Mouse (Mus musculus): ENCODE results near the gene Gprc5c. TPM values are rescaled to one million over a fixed set of nuclear protein-coding genes. Genes with fewer than 3 reads are reported as not detected.

The Gprc5c gene
- polyA plus RNA-seq, 1 experiment from 2014 or later: 10.4 TPM

GRCm38 (mm10) chr11:114869787-114870186 lies 18.8 kb downstream of the Gprc5c start:
- no peak overlapping the region for H3K4me2 ChIP-seq (replicated peaks; ENCODE audit: low read depth, low read length)
- no peak for ATAC-seq

GRCm38 (mm10) chr11:114871540-114871939 lies 20.6 kb downstream of the Gprc5c start:
- ATAC-seq (no peak), DNase-seq (ENCODE audit: low spot score) (no peak)
- WGBS: 83% methylated on average over 2 of the region's 2 CpGs
- Histone ChIP-seq H3K4me1 (ENCODE audit: insufficient read depth, low read depth, low read length) (peaks cover 9% of the 10 kb centered on the region; the same call in 1 of the 2 replicates), H3K36me3 (ENCODE audit: insufficient read depth, low read length) (no peaks in the 10 kb centered on the region), H3K4me2 (replicated peaks; ENCODE audit: low read depth, low read length) (no peak overlapping the region), H3K9ac (replicated peaks; ENCODE audit: low read depth) (no peak overlapping the region), H3K9me3 (ENCODE audit: low read length) (no peaks in the 10 kb centered on the region), H3K27ac (ENCODE audit: low read length) (no peak overlapping the region), H3K27me3 (replicated peaks; ENCODE audit: insufficient read depth, low read length) (no peaks in the 10 kb centered on the region), H3K4me3 (ENCODE audit: low read depth, low read length) (no peak overlapping the region)
- no peak for TF ChIP-seq EP300 (IDR thresholded peaks at IDR 0.05)
- no peak for TF ChIP-seq CTCF (IDR thresholded peaks at IDR 0.05)

More at GRCm38 (mm10) chr11:114869787-114870186, 18.8 kb downstream of the Gprc5c start:
- Histone ChIP-seq H3K27ac (ENCODE audit: low read length) (no peak overlapping the region), H3K4me3 (ENCODE audit: low read depth, low read length) (no peak overlapping the region), H3K9me3 (ENCODE audit: low read length) (no peaks in the 10 kb centered on the region), H3K36me3 (ENCODE audit: insufficient read depth, low read length) (no peaks in the 10 kb centered on the region), H3K4me1 (ENCODE audit: insufficient read depth, low read depth, low read length) (peaks cover 9% of the 10 kb centered on the region; the same call in 1 of the 2 replicates), H3K9ac (replicated peaks; ENCODE audit: low read depth) (no peak overlapping the region), H3K27me3 (replicated peaks; ENCODE audit: insufficient read depth, low read length) (no peaks in the 10 kb centered on the region)
- TF ChIP-seq CTCF (IDR thresholded peaks at IDR 0.05) (no peak), EP300 (IDR thresholded peaks at IDR 0.05) (no peak)
- no peak for DNase-seq (ENCODE audit: low spot score)
- 87% methylated on average over 1 of the region's 1 CpGs for WGBS

- no peak for DNase-seq (ENCODE audit: low spot score)
- H3K9ac ChIP-seq (replicated peaks; ENCODE audit: low read depth): no peak overlapping the region
- WGBS: 31% methylated on average over 6 of the region's 6 CpGs
- ATAC-seq: no peak
- H3K4me1 ChIP-seq (ENCODE audit: insufficient read depth, low read depth, low read length): no peaks in the 10 kb centered on the region
- no peaks in the 10 kb centered on the region for H3K36me3 ChIP-seq (ENCODE audit: insufficient read depth, low read length)
- no peak for TF ChIP-seq CTCF (IDR thresholded peaks at IDR 0.05)
- TF ChIP-seq EP300 (IDR thresholded peaks at IDR 0.05): no peak
- no peaks in the 10 kb centered on the region for H3K27me3 ChIP-seq (replicated peaks; ENCODE audit: insufficient read depth, low read length)
- H3K4me2 ChIP-seq (replicated peaks; ENCODE audit: low read depth, low read length): no peak overlapping the region
- H3K4me3 ChIP-seq (ENCODE audit: low read depth, low read length): no peak overlapping the region
- H3K9me3 ChIP-seq (ENCODE audit: low read length): no peaks in the 10 kb centered on the region
- no peak overlapping the region for H3K27ac ChIP-seq (ENCODE audit: low read length)
Observed at GRCm38 (mm10) chr11:114873022-114873817, 22.3 kb downstream of the Gprc5c start.

- DNase-seq (ENCODE audit: low spot score): no peak
- Histone ChIP-seq H3K9ac (replicated peaks; ENCODE audit: low read depth) (no peak overlapping the region), H3K9me3 (ENCODE audit: low read length) (no peaks in the 10 kb centered on the region), H3K36me3 (ENCODE audit: insufficient read depth, low read length) (no peaks in the 10 kb centered on the region), H3K27ac (ENCODE audit: low read length) (no peak overlapping the region), H3K4me1 (ENCODE audit: insufficient read depth, low read depth, low read length) (no peaks in the 10 kb centered on the region), H3K4me2 (replicated peaks; ENCODE audit: low read depth, low read length) (no peak overlapping the region), H3K4me3 (ENCODE audit: low read depth, low read length) (no peak overlapping the region), H3K27me3 (replicated peaks; ENCODE audit: insufficient read depth, low read length) (no peaks in the 10 kb centered on the region)
- no peak for ATAC-seq
- TF ChIP-seq CTCF (IDR thresholded peaks at IDR 0.05) (no peak), EP300 (IDR thresholded peaks at IDR 0.05) (no peak)
- WGBS: 57% methylated on average over 9 of the region's 9 CpGs
Observed at GRCm38 (mm10) chr11:114874226-114875145, 23.5 kb downstream of the Gprc5c start.

- H3K27ac ChIP-seq (ENCODE audit: low read length): no peak overlapping the region
- no peaks in the 10 kb centered on the region for H3K27me3 ChIP-seq (replicated peaks; ENCODE audit: insufficient read depth, low read length)
- H3K4me3 ChIP-seq (ENCODE audit: low read depth, low read length): no peak overlapping the region
- H3K9ac ChIP-seq (replicated peaks; ENCODE audit: low read depth): no peak overlapping the region
- no peak for DNase-seq (ENCODE audit: low spot score)
- 22% methylated on average over 9 of the region's 9 CpGs for WGBS
- no peaks in the 10 kb centered on the region for H3K4me1 ChIP-seq (ENCODE audit: insufficient read depth, low read depth, low read length)
- TF ChIP-seq CTCF (IDR thresholded peaks at IDR 0.05): no peak
- no peak for TF ChIP-seq EP300 (IDR thresholded peaks at IDR 0.05)
- H3K4me2 ChIP-seq (replicated peaks; ENCODE audit: low read depth, low read length): no peak overlapping the region
- no peaks in the 10 kb centered on the region for H3K36me3 ChIP-seq (ENCODE audit: insufficient read depth, low read length)
- no peak for ATAC-seq
- H3K9me3 ChIP-seq (ENCODE audit: low read length): no peaks in the 10 kb centered on the region
Observed at GRCm38 (mm10) chr11:114875301-114875801, 24.4 kb downstream of the Gprc5c start.

GRCm38 (mm10) chr11:114876176-114876575 lies 25.2 kb downstream of the Gprc5c start:
- Histone ChIP-seq H3K9me3 (ENCODE audit: low read length) (no peaks in the 10 kb centered on the region), H3K9ac (replicated peaks; ENCODE audit: low read depth) (no peak overlapping the region), H3K27ac (ENCODE audit: low read length) (no peak overlapping the region), H3K4me3 (ENCODE audit: low read depth, low read length) (no peak overlapping the region), H3K27me3 (replicated peaks; ENCODE audit: insufficient read depth, low read length) (no peaks in the 10 kb centered on the region), H3K36me3 (ENCODE audit: insufficient read depth, low read length) (no peaks in the 10 kb centered on the region), H3K4me2 (replicated peaks; ENCODE audit: low read depth, low read length) (no peak overlapping the region), H3K4me1 (ENCODE audit: insufficient read depth, low read depth, low read length) (no peaks in the 10 kb centered on the region)
- ATAC-seq (no peak), DNase-seq (ENCODE audit: low spot score) (no peak)
- 44% methylated on average over 7 of the region's 7 CpGs for WGBS
- TF ChIP-seq CTCF (IDR thresholded peaks at IDR 0.05): no peak
- no peak for TF ChIP-seq EP300 (IDR thresholded peaks at IDR 0.05)

All from lung, postnatal 0 days (tissue).